Comparison of ENCODE assay signal across 28 mouse cellular contexts in genomic region chr4:150096309-150096708, GRCm38 (mm10). TPM values are rescaled to one million over a fixed set of nuclear protein-coding genes. Genes with fewer than 3 reads are reported as not detected.
A peak's percentile ranks its signal among the peaks of the same experiment; 100 is the strongest.
DNase-seq lines count a peak whose midpoint lies in the region; ATAC-seq and TF ChIP-seq lines count a peak whose summit lies in the region.
"Had no signal": no experiment of that assay in that cellular context is flagged by ENCODE, and none has a peak within 500 bp of the region (broad histone marks: within the 10 kb centered on the region; RNA-seq: fewer than 3 reads in every experiment).

No protein-coding gene starts in this region.

- H3K27me3 ChIP-seq in hindbrain, embryonic 10.5 days (ENCODE audit: insufficient read depth, poor library complexity, severe bottlenecking), result peaks cover 65% of the 10 kb centered on the region
- no peaks in the 10 kb centered on the region for H3K27me3 ChIP-seq in hindbrain, embryonic 16.5 days (replicated peaks; ENCODE audit: control insufficient read depth, insufficient read depth, low read length)
- H3K27me3 ChIP-seq in CH12.LX (replicated peaks), result peaks cover 1% of the 10 kb centered on the region
- H3K27me3 ChIP-seq: embryonic facial prominence, embryonic 15.5 days had no signal

- dilution Hi-C loops in CH12.LX (cut with MboI; ENCODE audit: extremely low pct_ligation_motif_present, extremely low pct_unique_long_range_greater_than_20kb, low sequenced_read_pairs), result no loop called here

- in situ Hi-C loops in CH12.LX (cut with MboI; ENCODE audit: low pct_ligation_motif_present, low pct_unique_long_range_greater_than_20kb, low sequenced_read_pairs), result loop anchor here (10.0 kb wide), 1 partner anchor 62 kb away; no protein-coding TSS in a partner anchor

- peak; percentile 82 for TF ChIP-seq EP300 in CH12.LX (IDR thresholded peaks at IDR 0.05; ENCODE audit: low read length)

- no peak for TF ChIP-seq CTCF in CH12.LX (conservative IDR thresholded peaks at IDR 0.05 in 1 of 2, IDR thresholded peaks at IDR 0.05 in 1 of 2; ENCODE audit: low read depth in 2 of 2, low read length in 2 of 2)

- no peak overlapping the region for H3K4me2 ChIP-seq in hindbrain, embryonic 16.5 days (ENCODE audit: low read length)
- no peak overlapping the region for H3K4me2 ChIP-seq in CH12.LX (ENCODE audit: insufficient read depth, low read depth, poor library complexity, severe bottlenecking)
- H3K4me2 ChIP-seq: embryonic facial prominence, embryonic 13.5 days; embryonic facial prominence, embryonic 15.5 days; forebrain, embryonic 12.5 days had no signal

- H3K27ac ChIP-seq in hindbrain, embryonic 10.5 days, result peak overlapping the region; percentile 45; the same call in 1 of the 2 replicates
- no peak overlapping the region for H3K27ac ChIP-seq in hindbrain, embryonic 16.5 days (ENCODE audit: low read depth, low read length)
- H3K27ac ChIP-seq in CH12.LX (ENCODE audit: insufficient read depth, low read depth), result no peak overlapping the region
- H3K27ac ChIP-seq: embryonic facial prominence, embryonic 13.5 days; embryonic facial prominence, embryonic 15.5 days; forebrain, embryonic 10.5 days; forebrain, embryonic 12.5 days had no signal

- H3K79me2 ChIP-seq in CH12.LX (replicated peaks; ENCODE audit: control insufficient read depth, extremely low read depth, insufficient read depth, poor library complexity, severe bottlenecking), result no peaks in the 10 kb centered on the region

- TF ChIP-seq POLR2A in CH12.LX (IDR thresholded peaks at IDR 0.05; ENCODE audit: low read depth, low read length), result no peak

- peaks cover 41% of the 10 kb centered on the region for H3K4me1 ChIP-seq in hindbrain, embryonic 10.5 days (replicated peaks)
- no peaks in the 10 kb centered on the region for H3K4me1 ChIP-seq in hindbrain, embryonic 16.5 days (ENCODE audit: control insufficient read depth, insufficient read depth, low read depth, low read length)
- H3K4me1 ChIP-seq in CH12.LX (ENCODE audit: control insufficient read depth in 1 of 2, insufficient read depth in 2 of 2), result peaks cover 27 to 77% of the 10 kb centered on the region in 2 experiments

- H3K36me3 ChIP-seq in hindbrain, embryonic 10.5 days, result no peaks in the 10 kb centered on the region
- H3K36me3 ChIP-seq in hindbrain, embryonic 16.5 days (ENCODE audit: control insufficient read depth, insufficient read depth, low read length), result no peaks in the 10 kb centered on the region
- peaks cover 0 to 45% of the 10 kb centered on the region in 2 experiments for H3K36me3 ChIP-seq in CH12.LX (replicated peaks in 1 of 2; ENCODE audit: control insufficient read depth in 1 of 2, insufficient read depth in 1 of 2, low read length in 1 of 2)
- H3K36me3 ChIP-seq: embryonic facial prominence, embryonic 13.5 days; embryonic facial prominence, embryonic 15.5 days; forebrain, embryonic 10.5 days; forebrain, embryonic 12.5 days had no signal

- H3K9ac ChIP-seq in hindbrain, embryonic 16.5 days (ENCODE audit: low read depth, low read length), result no peak overlapping the region
- H3K9ac ChIP-seq in CH12.LX (ENCODE audit: insufficient read depth, low read depth), result no peak overlapping the region
- H3K9ac ChIP-seq: embryonic facial prominence, embryonic 13.5 days; embryonic facial prominence, embryonic 15.5 days; forebrain, embryonic 12.5 days had no signal

- no peak overlapping the region for H3K4me3 ChIP-seq in hindbrain, embryonic 10.5 days
- H3K4me3 ChIP-seq in hindbrain, embryonic 16.5 days (ENCODE audit: low read length), result no peak overlapping the region
- no peak overlapping the region for H3K4me3 ChIP-seq in CH12.LX (replicated peaks in 1 of 3; ENCODE audit: low read depth in 2 of 3, low read length in 2 of 3, poor library complexity in 1 of 3)
- H3K4me3 ChIP-seq: embryonic facial prominence, embryonic 13.5 days; embryonic facial prominence, embryonic 15.5 days; erythroblast, embryonic 14.5 days; forebrain, embryonic 10.5 days; forebrain, embryonic 12.5 days had no signal

- TF ChIP-seq RAD21 in CH12.LX (IDR thresholded peaks at IDR 0.05; ENCODE audit: low read depth, low read length), result no peak

- WGBS in hindbrain, embryonic 10.5 days, result 76% methylated on average over 7 of the region's 7 CpGs
- WGBS in hindbrain, embryonic 16.5 days, result 76% methylated on average over 7 of the region's 7 CpGs

- ATAC-seq in hindbrain, embryonic 16.5 days, result no peak
- ATAC-seq in granulocyte monocyte progenitor cell, adult 5-6 weeks (replicated peaks; ENCODE audit: poor library complexity, severe bottlenecking), result peak; percentile 26; the same call in 1 of the 2 replicates
- ATAC-seq in frontal cortex, adult (ENCODE audit: low TSS enrichment), result no peak
- ATAC-seq: CD4-positive, CD25-positive, alpha-beta regulatory T cell, adult 4 months; forebrain, embryonic 14.5 days; forebrain, embryonic 16.5 days had no signal

- DNase-seq in hindbrain, embryonic 10.5 days (ENCODE audit: low spot score), result no peak
- peak; percentile 73 for DNase-seq in CH12.LX (ENCODE audit: extremely low read depth)
- no peak for DNase-seq in retina, embryonic 14.5 days (ENCODE audit: low spot score)
- DNase-seq: adrenal gland, adult 8-10 months; adrenal gland, postnatal 14 days; adrenal gland, postnatal 36 days; B cell, adult 2 months; cerebellum, adult 11-12 months; cerebellum, adult 2 months; cerebellum, adult 9-11 months; cerebellum, postnatal 14 days; cerebellum, postnatal 36 days; embryo, embryonic 11 days had no signal

- H3K9me3 ChIP-seq in hindbrain, embryonic 10.5 days, result no peaks in the 10 kb centered on the region
- H3K9me3 ChIP-seq in hindbrain, embryonic 16.5 days (ENCODE audit: control insufficient read depth, low read length), result no peaks in the 10 kb centered on the region
- peaks cover 4% of the 10 kb centered on the region for H3K9me3 ChIP-seq in CH12.LX (replicated peaks; ENCODE audit: low read length)
- H3K9me3 ChIP-seq: embryonic facial prominence, embryonic 13.5 days; embryonic facial prominence, embryonic 15.5 days; forebrain, embryonic 10.5 days; forebrain, embryonic 12.5 days had no signal

TF ChIP-seq in CH12.LX, 34 proteins besides CTCF, POLR2A, EP300 and RAD21 (continues in another document):
- TF ChIP-seq NRF1 (IDR thresholded peaks at IDR 0.05; ENCODE audit: low read depth, low read length), result no peak
- peak; percentile 83 for TF ChIP-seq MEF2A (IDR thresholded peaks at IDR 0.05; ENCODE audit: borderline replicate concordance, low read depth, low read length)
- TF ChIP-seq USF2 (conservative IDR thresholded peaks at IDR 0.05; ENCODE audit: low read depth, low read length), result no peak
- peak; percentile 51; the same call in 1 of the 2 replicates for TF ChIP-seq MAX (IDR thresholded peaks at IDR 0.05; ENCODE audit: low read length)
- TF ChIP-seq TCF12 (IDR thresholded peaks at IDR 0.05; ENCODE audit: low read depth, low read length), result peak; percentile 84
- no peak for TF ChIP-seq CHD1 (IDR thresholded peaks at IDR 0.05; ENCODE audit: low read depth, low read length)
- TF ChIP-seq ZKSCAN1 (IDR thresholded peaks at IDR 0.05; ENCODE audit: borderline replicate concordance, low read depth, low read length), result no peak
- peak; percentile 87 for TF ChIP-seq BHLHE40 (IDR thresholded peaks at IDR 0.05; ENCODE audit: low read depth, low read length)
- TF ChIP-seq ZMIZ1 (IDR thresholded peaks at IDR 0.05; ENCODE audit: low read depth, low read length), result 0 out of 2 replicates have a peak, but pooled peaks have one; percentile 11
- TF ChIP-seq RCOR1 (conservative IDR thresholded peaks at IDR 0.05; ENCODE audit: low read depth, low read length), result peak; percentile 94
- peak; percentile 34; the same call in 1 of the 2 replicates for TF ChIP-seq HCFC1 (IDR thresholded peaks at IDR 0.05; ENCODE audit: low read depth, low read length)
- TF ChIP-seq ELF1 (IDR thresholded peaks at IDR 0.05; ENCODE audit: low read depth, low read length), result peak; percentile 37; the same call in 1 of the 2 replicates
- TF ChIP-seq MYC (IDR thresholded peaks at IDR 0.05; ENCODE audit: low read depth, low read length), result peak; percentile 43; the same call in 1 of the 2 replicates
- TF ChIP-seq ZC3H11A (IDR thresholded peaks at IDR 0.05; ENCODE audit: low read depth, low read length), result no peak
- peak; percentile 86 for TF ChIP-seq MAFK (IDR thresholded peaks at IDR 0.05; ENCODE audit: insufficient replicate concordance, low read length)
- TF ChIP-seq POLR2AphosphoS2 (IDR thresholded peaks at IDR 0.05; ENCODE audit: low read depth, low read length), result no peak
- TF ChIP-seq USF1 (IDR thresholded peaks at IDR 0.05; ENCODE audit: low read depth, low read length), result no peak
- TF ChIP-seq SIN3A (IDR thresholded peaks at IDR 0.05; ENCODE audit: low read length), result no peak
- TF ChIP-seq IRF4 (IDR thresholded peaks at IDR 0.05; ENCODE audit: low read depth, low read length), result peak; percentile 96

RNA-seq across cellular contexts. Expression of gene Gpr157, which starts 9.1 kb away (rescaled TPM):
- 0.59 and 0.81 TPM in 2 replicates for polyA plus RNA-seq in hindbrain, embryonic 10.5 days (2016; fragmentation: Nextera tagmentation; extraction: Ambion mirVana)
- 0.50 and 0.54 TPM in 2 replicates for polyA plus RNA-seq in hindbrain, embryonic 16.5 days (2015; fragmentation: Nextera tagmentation; extraction: Ambion mirVana)
- total RNA-seq in CH12.LX (2012; rRNA removed) (1.3 and 2.8 TPM in 2 replicates), CH12.LX (2014; rRNA removed) (2.3 and 2.6 TPM in 2 replicates)
- 3.1 and 3.5 TPM in 2 replicates for polyA plus RNA-seq in CH12.LX (2012; ENCODE audit: insufficient read length, low read depth)
- 0.62 and 0.94 TPM in 2 replicates for total RNA-seq in granulocyte monocyte progenitor cell, adult 5-6 weeks (2014; fragmentation: Nextera tagmentation)
- total RNA-seq in granulocyte monocyte progenitor cell, adult 5-6 weeks (2017), result 1.6 and 2.6 TPM in 2 replicates

RNA-seq across cellular contexts. Expression of gene Slc2a5, which starts 22.8 kb away (rescaled TPM):
- polyA plus RNA-seq in hindbrain, embryonic 10.5 days (2016; fragmentation: Nextera tagmentation; extraction: Ambion mirVana), result 1.1 and 2.0 TPM in 2 replicates
- polyA plus RNA-seq in hindbrain, embryonic 16.5 days (2015; fragmentation: Nextera tagmentation; extraction: Ambion mirVana), result 2.8 and 3.0 TPM in 2 replicates
- total RNA-seq in CH12.LX (2012; rRNA removed) (0.38 and 1.4 TPM in 2 replicates), CH12.LX (2014; rRNA removed) (0.70 and 0.81 TPM in 2 replicates)
- 1.1 and 1.5 TPM in 2 replicates for polyA plus RNA-seq in CH12.LX (2012; ENCODE audit: insufficient read length, low read depth)
- total RNA-seq in granulocyte monocyte progenitor cell, adult 5-6 weeks (2014; fragmentation: Nextera tagmentation), result not detected in 2 replicates
- not detected in 2 replicates for total RNA-seq in granulocyte monocyte progenitor cell, adult 5-6 weeks (2017)
- total RNA-seq: common myeloid progenitor, adult 5-6 weeks had no signal
- polyA plus RNA-seq: CD4-positive, CD25-positive, alpha-beta regulatory T cell, adult 4 months; erythroblast, embryonic 14.5 days had no signal

RNA-seq across cellular contexts. Expression of gene Slc2a7, which starts 52.5 kb away (rescaled TPM):
- polyA plus RNA-seq in hindbrain, embryonic 10.5 days (2016; fragmentation: Nextera tagmentation; extraction: Ambion mirVana), result not detected in 2 replicates
- polyA plus RNA-seq in hindbrain, embryonic 16.5 days (2015; fragmentation: Nextera tagmentation; extraction: Ambion mirVana), result not detected in 2 replicates
- total RNA-seq in CH12.LX (2012; rRNA removed) (0.13 TPM in 1 of 2 replicates, not detected in the other), CH12.LX (2014; rRNA removed) (not detected in 2 replicates)
- 0.14 TPM in 1 of 2 replicates, not detected in the other for polyA plus RNA-seq in CH12.LX (2012; ENCODE audit: insufficient read length, low read depth)
- total RNA-seq in granulocyte monocyte progenitor cell, adult 5-6 weeks (2014; fragmentation: Nextera tagmentation), result not detected in 2 replicates
- not detected in 2 replicates for total RNA-seq in granulocyte monocyte progenitor cell, adult 5-6 weeks (2017)
- total RNA-seq: adrenal gland, adult 18-20 months; adrenal gland, adult 8-10 months; adrenal gland, postnatal 14 days; adrenal gland, postnatal 36 days; common myeloid progenitor, adult 5-6 weeks; MEL had no signal
- polyA plus RNA-seq: CD4-positive, CD25-positive, alpha-beta regulatory T cell, adult 4 months; cerebellum, adult 2 months; embryonic facial prominence, embryonic 11.5 days; embryonic facial prominence, embryonic 13.5 days; embryonic facial prominence, embryonic 15.5 days; erythroblast, embryonic 14.5 days; forebrain, embryonic 10.5 days; forebrain, embryonic 12.5 days; forebrain, embryonic 14.5 days; forebrain, embryonic 16.5 days had no signal
